Mouse (Mus musculus): Measurements from ENCODE around the gene Wscd1. TPM values are rescaled to one million over a fixed set of nuclear protein-coding genes. Genes with fewer than 3 reads are reported as not detected.

Gene Wscd1
- polyA plus RNA-seq, 2 experiments = 2.5 to 2.6 TPM

GRCm38 (mm10) chr11:71812921-71813320, 63.2 kb downstream of the Wscd1 start:
- Histone ChIP-seq H3K9ac (ENCODE audit: low read depth, low read length, severe bottlenecking) (no peak overlapping the region), H3K4me3 (replicated peaks; ENCODE audit: low read length) (no peak overlapping the region), H3K27me3 (ENCODE audit: control insufficient read depth, insufficient read depth, low read length) (no peaks in the 10 kb centered on the region), H3K36me3 (ENCODE audit: control insufficient read depth, insufficient read depth, low read length) (no peaks in the 10 kb centered on the region), H3K4me2 (replicated peaks; ENCODE audit: low read depth, low read length, severe bottlenecking) (no peak overlapping the region), H3K4me1 (ENCODE audit: control insufficient read depth, insufficient read depth, low read length) (no peaks in the 10 kb centered on the region), H3K27ac (replicated peaks; ENCODE audit: low read depth, low read length) (no peak overlapping the region), H3K9me3 (ENCODE audit: control insufficient read depth, low read length) (no peaks in the 10 kb centered on the region)
- TF ChIP-seq POLR2A (IDR thresholded peaks at IDR 0.05; ENCODE audit: borderline replicate concordance, extremely low read depth, insufficient read depth, insufficient read length) = no peak
- WGBS = 86% methylated on average over 7 of the region's 7 CpGs
- ATAC-seq (ENCODE audit: low FRiP score, low read depth) (no peak), DNase-seq (ENCODE audit: low spot score) (no peak)

DNA sequence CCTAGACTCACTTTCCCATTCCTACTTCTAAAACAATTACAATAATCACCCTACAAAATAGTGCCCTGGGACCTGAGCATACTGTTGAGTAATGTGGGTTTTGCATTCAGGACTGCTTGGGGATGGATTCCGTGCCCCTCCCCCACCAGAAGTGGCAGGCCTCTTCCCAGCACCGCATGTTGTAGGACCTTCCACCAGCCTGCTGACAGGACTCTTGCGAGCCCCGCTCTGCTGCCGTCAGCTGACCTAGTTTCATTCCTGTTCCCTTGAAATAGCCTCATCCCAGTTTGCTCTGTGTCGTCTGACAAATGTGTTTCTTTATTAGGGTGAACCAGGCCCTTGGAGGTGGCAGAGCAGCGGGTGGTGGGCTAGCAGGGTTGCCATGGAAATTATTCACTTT, 64.8 kb downstream of the Wscd1 start:
- Histone ChIP-seq H3K27ac (replicated peaks; ENCODE audit: low read depth, low read length) (no peak overlapping the region), H3K4me3 (replicated peaks; ENCODE audit: low read length) (no peak overlapping the region), H3K36me3 (ENCODE audit: control insufficient read depth, insufficient read depth, low read length) (no peaks in the 10 kb centered on the region), H3K27me3 (ENCODE audit: control insufficient read depth, insufficient read depth, low read length) (no peaks in the 10 kb centered on the region), H3K4me1 (ENCODE audit: control insufficient read depth, insufficient read depth, low read length) (no peaks in the 10 kb centered on the region), H3K9me3 (ENCODE audit: control insufficient read depth, low read length) (no peaks in the 10 kb centered on the region), H3K4me2 (replicated peaks; ENCODE audit: low read depth, low read length, severe bottlenecking) (no peak overlapping the region), H3K9ac (ENCODE audit: low read depth, low read length, severe bottlenecking) (no peak overlapping the region)
- WGBS = 56% methylated on average over 7 of the region's 7 CpGs
- no peak for ATAC-seq (ENCODE audit: low FRiP score, low read depth)
- no peak for TF ChIP-seq POLR2A (IDR thresholded peaks at IDR 0.05; ENCODE audit: borderline replicate concordance, extremely low read depth, insufficient read depth, insufficient read length)
- DNase-seq (ENCODE audit: low spot score) = no peak

- no peak for TF ChIP-seq POLR2A (IDR thresholded peaks at IDR 0.05; ENCODE audit: borderline replicate concordance, extremely low read depth, insufficient read depth, insufficient read length)
- Histone ChIP-seq H3K36me3 (ENCODE audit: control insufficient read depth, insufficient read depth, low read length) (no peaks in the 10 kb centered on the region), H3K9ac (ENCODE audit: low read depth, low read length, severe bottlenecking) (no peak overlapping the region), H3K4me2 (replicated peaks; ENCODE audit: low read depth, low read length, severe bottlenecking) (no peak overlapping the region), H3K4me3 (replicated peaks; ENCODE audit: low read length) (no peak overlapping the region), H3K9me3 (ENCODE audit: control insufficient read depth, low read length) (no peaks in the 10 kb centered on the region), H3K27ac (replicated peaks; ENCODE audit: low read depth, low read length) (no peak overlapping the region), H3K27me3 (ENCODE audit: control insufficient read depth, insufficient read depth, low read length) (no peaks in the 10 kb centered on the region), H3K4me1 (ENCODE audit: control insufficient read depth, insufficient read depth, low read length) (no peaks in the 10 kb centered on the region)
- 78% methylated on average over 6 of the region's 6 CpGs for WGBS
- ATAC-seq (ENCODE audit: low FRiP score, low read depth) = no peak
- no peak for DNase-seq (ENCODE audit: low spot score)
Measured at GRCm38 (mm10) chr11:71815326-71815725, 65.6 kb downstream of the Wscd1 start.

- no peak overlapping the region for H3K4me2 ChIP-seq (replicated peaks; ENCODE audit: low read depth, low read length, severe bottlenecking)
- no peak overlapping the region for H3K4me3 ChIP-seq (replicated peaks; ENCODE audit: low read length)
- no peaks in the 10 kb centered on the region for H3K4me1 ChIP-seq (ENCODE audit: control insufficient read depth, insufficient read depth, low read length)
- H3K27ac ChIP-seq (replicated peaks; ENCODE audit: low read depth, low read length) = no peak overlapping the region
- H3K9me3 ChIP-seq (ENCODE audit: control insufficient read depth, low read length) = no peaks in the 10 kb centered on the region
- ATAC-seq (ENCODE audit: low FRiP score, low read depth) (no peak), DNase-seq (ENCODE audit: low spot score) (no peak)
- H3K9ac ChIP-seq (ENCODE audit: low read depth, low read length, severe bottlenecking) = no peak overlapping the region
- no peaks in the 10 kb centered on the region for H3K27me3 ChIP-seq (ENCODE audit: control insufficient read depth, insufficient read depth, low read length)
- TF ChIP-seq POLR2A (IDR thresholded peaks at IDR 0.05; ENCODE audit: borderline replicate concordance, extremely low read depth, insufficient read depth, insufficient read length) = no peak
- WGBS = 81% methylated on average over 3 of the region's 3 CpGs
- H3K36me3 ChIP-seq (ENCODE audit: control insufficient read depth, insufficient read depth, low read length) = no peaks in the 10 kb centered on the region
Measured at GRCm38 (mm10) chr11:71816918-71817317, 67.2 kb downstream of the Wscd1 start.

- no peaks in the 10 kb centered on the region for H3K27me3 ChIP-seq (ENCODE audit: control insufficient read depth, insufficient read depth, low read length)
- H3K4me3 ChIP-seq (replicated peaks; ENCODE audit: low read length) = no peak overlapping the region
- H3K9me3 ChIP-seq (ENCODE audit: control insufficient read depth, low read length) = no peaks in the 10 kb centered on the region
- H3K9ac ChIP-seq (ENCODE audit: low read depth, low read length, severe bottlenecking) = no peak overlapping the region
- no peak for TF ChIP-seq POLR2A (IDR thresholded peaks at IDR 0.05; ENCODE audit: borderline replicate concordance, extremely low read depth, insufficient read depth, insufficient read length)
- WGBS = 78% methylated on average over 4 of the region's 4 CpGs
- DNase-seq (ENCODE audit: low spot score) (no peak), ATAC-seq (ENCODE audit: low FRiP score, low read depth) (no peak)
- H3K27ac ChIP-seq (replicated peaks; ENCODE audit: low read depth, low read length) = no peak overlapping the region
- H3K4me1 ChIP-seq (ENCODE audit: control insufficient read depth, insufficient read depth, low read length) = no peaks in the 10 kb centered on the region
- no peaks in the 10 kb centered on the region for H3K36me3 ChIP-seq (ENCODE audit: control insufficient read depth, insufficient read depth, low read length)
- no peak overlapping the region for H3K4me2 ChIP-seq (replicated peaks; ENCODE audit: low read depth, low read length, severe bottlenecking)
Measured at GRCm38 (mm10) chr11:71817341-71817740, 67.6 kb downstream of the Wscd1 start.

GRCm38 (mm10) chr11:71818111-71818510, 68.4 kb downstream of the Wscd1 start:
- no peak overlapping the region for H3K27ac ChIP-seq (replicated peaks; ENCODE audit: low read depth, low read length)
- no peak overlapping the region for H3K4me2 ChIP-seq (replicated peaks; ENCODE audit: low read depth, low read length, severe bottlenecking)
- H3K27me3 ChIP-seq (ENCODE audit: control insufficient read depth, insufficient read depth, low read length) = no peaks in the 10 kb centered on the region
- no peak overlapping the region for H3K4me3 ChIP-seq (replicated peaks; ENCODE audit: low read length)
- H3K9ac ChIP-seq (ENCODE audit: low read depth, low read length, severe bottlenecking) = no peak overlapping the region
- no peak for ATAC-seq (ENCODE audit: low FRiP score, low read depth)
- no peak for DNase-seq (ENCODE audit: low spot score)
- 75% methylated on average over 5 of the region's 5 CpGs for WGBS
- TF ChIP-seq POLR2A (IDR thresholded peaks at IDR 0.05; ENCODE audit: borderline replicate concordance, extremely low read depth, insufficient read depth, insufficient read length) = no peak
- no peaks in the 10 kb centered on the region for H3K36me3 ChIP-seq (ENCODE audit: control insufficient read depth, insufficient read depth, low read length)
- no peaks in the 10 kb centered on the region for H3K4me1 ChIP-seq (ENCODE audit: control insufficient read depth, insufficient read depth, low read length)
- H3K9me3 ChIP-seq (ENCODE audit: control insufficient read depth, low read length) = no peaks in the 10 kb centered on the region
